Mouse (Mus musculus): ENCODE measurements at regions not wholly inside any gene's neighbourhood (a gene's known extent, or its start where the extent isn't known, plus 50 kb on each side); places are given as distances from the start of the nearest gene placed in this dataset.

- DNase-seq (ENCODE audit: low spot score): peak; percentile 77
Observed at GRCm38 (mm10) chr11:84760622-84761196, 58.6 kb downstream of the Mrm1 start.

DNA sequence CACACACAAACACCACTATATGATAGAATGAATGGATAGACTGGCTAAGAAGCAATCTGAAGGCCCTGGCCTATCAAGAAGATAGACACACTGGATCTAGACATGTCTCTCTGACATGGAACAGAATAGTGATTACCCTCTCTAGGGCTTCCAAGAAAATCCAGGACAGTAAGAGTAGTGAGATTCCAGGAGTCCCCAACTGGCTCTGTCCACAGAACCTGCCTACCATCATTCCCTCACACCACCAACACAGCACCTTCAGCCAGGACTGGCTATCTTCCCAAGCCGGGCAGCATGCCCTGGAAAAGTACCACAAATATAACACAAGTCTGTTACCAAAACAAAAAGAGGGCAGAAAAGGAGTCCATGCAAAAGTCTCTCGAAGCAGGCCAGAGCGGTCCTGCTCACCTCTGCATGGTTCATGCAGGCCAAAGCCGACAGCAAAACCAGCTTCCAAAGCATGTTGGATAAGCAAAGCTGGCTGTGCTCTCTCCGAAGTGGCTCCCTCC lies 59.8 kb downstream of the Mrm1 start:
- no peak for DNase-seq (ENCODE audit: low spot score)

GRCm38 (mm10) chr11:84752007-84752406 lies 67.3 kb downstream of the Mrm1 start:
- DNase-seq (ENCODE audit: low spot score): peak; percentile 39

DNA sequence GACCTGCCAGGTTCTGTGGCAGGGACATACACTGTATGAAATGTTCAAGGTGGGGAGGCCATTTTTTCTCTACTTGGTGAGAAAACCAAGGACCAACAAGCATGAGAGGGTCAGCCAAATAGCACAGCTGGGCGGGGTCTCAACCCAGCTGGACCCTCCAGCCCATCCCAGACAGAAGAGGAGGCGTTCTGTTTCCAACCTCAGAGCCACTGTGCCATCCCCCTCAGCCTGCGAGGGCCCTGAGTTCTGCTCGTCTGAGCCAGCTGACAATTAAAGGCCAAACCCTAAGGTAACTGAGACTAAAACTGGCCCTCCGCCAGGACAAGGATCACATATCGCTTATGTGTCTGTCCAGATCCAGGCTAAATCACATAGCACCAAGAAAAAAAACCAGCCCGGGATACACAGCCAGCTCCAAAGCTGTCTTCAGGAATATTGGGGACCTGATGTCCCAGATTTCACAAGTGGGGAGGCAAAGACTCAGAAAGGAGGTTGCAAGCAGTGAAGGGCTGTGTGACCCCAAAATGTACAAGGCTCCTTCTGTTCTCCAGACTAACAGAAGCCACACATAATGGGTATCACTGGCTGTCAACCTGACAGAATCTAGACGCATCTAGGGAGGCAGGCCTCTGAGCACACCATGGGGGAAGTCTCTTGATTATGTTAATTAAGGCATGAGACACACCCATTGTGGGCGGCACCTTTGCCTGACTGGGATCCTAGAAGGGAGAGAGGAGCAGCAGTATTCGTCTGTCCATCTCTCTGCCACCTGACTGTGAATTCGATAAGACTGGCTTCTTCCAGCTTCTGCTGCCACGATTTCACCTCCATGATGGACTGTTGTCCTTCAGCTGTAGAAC lies 69.6 kb downstream of the Mrm1 start:
- DNase-seq (ENCODE audit: low spot score): peak; percentile 49

- DNase-seq (ENCODE audit: low spot score): peak; percentile 34
Observed at GRCm38 (mm10) chr11:84738769-84739589, 80.3 kb downstream of the Mrm1 start.

DNA sequence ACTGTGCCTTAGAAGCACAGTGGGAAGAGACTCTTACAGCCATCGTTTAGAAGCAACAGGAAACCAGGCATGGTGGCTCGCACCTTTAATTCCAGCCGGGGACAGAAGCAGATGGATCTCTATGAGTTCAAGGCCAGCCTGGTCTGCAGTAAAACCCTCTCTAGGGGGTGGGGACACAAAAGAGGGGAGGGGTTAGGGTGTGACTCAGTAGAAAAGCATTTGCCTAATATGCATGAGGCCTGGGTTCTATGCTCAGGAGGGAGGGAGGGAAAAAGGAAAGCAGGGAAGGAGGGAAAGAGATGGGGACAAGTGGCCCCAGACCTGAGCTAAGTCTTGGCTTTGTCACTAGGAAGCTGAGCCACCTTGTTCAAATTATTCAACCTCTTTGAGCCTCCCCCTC lies 81.2 kb downstream of the Mrm1 start:
- no peak for DNase-seq (ENCODE audit: low spot score)

DNA sequence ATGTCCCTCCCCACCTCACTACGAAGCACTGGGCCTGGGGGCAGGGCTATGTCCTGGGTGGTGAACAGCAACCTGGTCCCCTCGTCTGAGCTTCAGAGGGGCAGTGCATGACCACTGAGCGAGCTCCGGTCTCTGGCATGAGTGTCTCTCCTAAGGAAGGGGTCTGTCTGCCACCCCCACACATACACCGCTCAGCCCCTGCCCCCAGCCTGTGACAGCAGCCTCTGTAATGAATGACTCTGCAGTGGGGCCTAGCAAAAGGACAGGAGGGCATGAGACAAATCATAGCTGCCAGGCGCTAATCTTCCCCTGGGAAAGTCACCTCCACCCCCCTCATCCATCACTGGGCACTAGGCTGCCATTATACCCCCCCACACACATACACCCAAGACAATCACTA lies 87.4 kb downstream of the Mrm1 start:
- DNase-seq (ENCODE audit: low spot score): no peak

- peak; percentile 60 for DNase-seq (ENCODE audit: low spot score)
Observed at GRCm38 (mm10) chr11:84730218-84730617, 89.1 kb downstream of the Mrm1 start.

DNA sequence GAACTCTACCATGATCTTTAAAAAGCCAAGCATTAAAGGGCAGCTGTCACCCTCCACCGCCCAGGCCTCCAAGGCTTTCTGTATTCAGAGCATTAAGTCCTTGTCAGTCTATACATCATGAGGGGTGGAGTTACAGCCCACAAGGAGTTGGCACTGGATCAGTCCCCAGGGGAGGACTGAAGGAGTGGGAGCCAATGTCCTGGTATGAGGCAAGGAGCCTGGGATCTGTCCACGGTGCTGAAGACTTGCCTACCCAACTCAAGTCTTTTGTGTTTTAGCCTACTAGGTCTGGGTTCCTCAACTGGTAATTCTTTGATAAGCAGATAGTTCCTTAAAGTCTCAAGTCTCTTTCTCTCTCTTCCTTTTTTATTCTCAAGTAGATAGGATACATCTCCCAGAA lies 90.1 kb downstream of the Mrm1 start:
- peak; percentile 86 for DNase-seq (ENCODE audit: low spot score)

- no peak for DNase-seq (ENCODE audit: low spot score)
Observed at GRCm38 (mm10) chr11:84725936-84726613, 93.2 kb downstream of the Mrm1 start.

- DNase-seq (ENCODE audit: low spot score): peak; percentile 41
Observed at GRCm38 (mm10) chr11:84725177-84725792, 94.0 kb downstream of the Mrm1 start.

DNA sequence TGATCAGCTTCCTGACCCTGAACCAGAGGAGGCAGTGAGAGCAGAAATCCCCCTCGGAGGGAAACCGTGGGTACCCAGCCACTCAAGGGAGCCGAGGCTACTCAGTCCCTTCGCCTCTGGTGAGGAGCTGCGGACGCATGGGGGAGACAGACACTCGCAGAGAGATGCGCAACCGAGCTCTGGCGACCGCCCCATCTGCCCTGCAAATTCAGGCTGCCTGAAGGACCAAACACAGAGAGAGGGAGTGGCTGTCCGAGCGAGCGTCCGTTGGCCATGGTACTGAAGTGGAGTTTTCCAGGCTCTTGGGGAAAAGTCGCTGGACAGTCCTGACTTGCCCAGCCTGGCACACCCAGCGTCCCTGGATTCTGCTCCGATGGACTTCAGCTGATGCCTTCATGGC lies 95.2 kb downstream of the Mrm1 start:
- DNase-seq (ENCODE audit: low spot score): peak; percentile 79

DNA sequence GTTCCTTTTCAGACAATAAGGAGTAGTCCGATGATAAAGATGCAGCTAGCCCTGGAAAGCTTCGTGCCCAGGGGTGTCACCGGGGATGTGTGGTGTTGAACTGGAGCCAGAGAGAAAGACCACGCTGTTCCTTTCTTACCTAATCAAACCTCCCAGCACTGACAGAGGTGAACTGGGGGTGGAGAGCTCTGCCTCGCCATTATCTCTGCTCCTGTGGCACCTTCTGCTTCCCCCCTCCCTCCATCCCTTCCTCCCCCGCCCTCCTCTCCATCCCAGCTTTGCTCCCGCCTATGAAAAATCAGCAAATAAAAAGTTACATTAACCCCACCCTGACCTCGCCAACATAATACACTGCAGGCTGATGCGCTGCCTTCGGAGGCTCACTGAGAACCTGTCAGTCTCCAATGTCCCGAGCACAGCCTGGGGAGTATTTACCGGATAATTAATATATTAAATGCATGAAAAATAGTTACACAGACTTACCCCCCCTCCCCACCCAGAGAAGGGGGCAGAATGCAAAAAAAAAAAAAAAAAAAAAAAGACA lies 96.6 kb downstream of the Mrm1 start:
- DNase-seq (ENCODE audit: low spot score): no peak

DNA sequence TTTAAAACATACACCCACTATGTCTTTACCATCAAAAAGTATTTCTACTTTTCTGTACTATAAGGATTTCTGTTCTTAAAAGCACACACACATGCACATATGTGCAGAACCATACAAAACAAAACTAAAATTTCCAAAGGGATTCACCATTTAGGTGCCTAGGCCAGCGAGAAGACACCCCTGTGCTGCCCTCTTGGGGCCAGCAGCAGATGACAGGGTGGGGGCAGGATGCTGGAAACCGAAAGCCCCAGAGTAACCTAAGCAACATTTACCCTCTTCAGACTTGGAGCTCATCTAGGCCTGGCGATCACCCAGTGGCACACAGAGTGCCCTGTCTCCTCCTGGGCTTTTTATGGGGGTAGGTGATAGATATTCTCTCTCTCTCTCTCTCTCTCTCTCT lies 97.3 kb downstream of the Mrm1 start:
- DNase-seq (ENCODE audit: low spot score): no peak

GRCm38 (mm10) chr11:84721150-84721549 lies 98.2 kb downstream of the Mrm1 start:
- no peak for DNase-seq (ENCODE audit: low spot score)

GRCm38 (mm10) chr11:84719781-84720180 lies 99.5 kb downstream of the Mrm1 start:
- no peak for DNase-seq (ENCODE audit: low spot score)

- DNase-seq (ENCODE audit: low spot score): no peak
Observed at GRCm38 (mm10) chr11:84712731-84713130, 106.6 kb downstream of the Mrm1 start.

GRCm38 (mm10) chr11:84711886-84712285 lies 107.4 kb downstream of the Mrm1 start:
- DNase-seq (ENCODE audit: low spot score): no peak

DNA sequence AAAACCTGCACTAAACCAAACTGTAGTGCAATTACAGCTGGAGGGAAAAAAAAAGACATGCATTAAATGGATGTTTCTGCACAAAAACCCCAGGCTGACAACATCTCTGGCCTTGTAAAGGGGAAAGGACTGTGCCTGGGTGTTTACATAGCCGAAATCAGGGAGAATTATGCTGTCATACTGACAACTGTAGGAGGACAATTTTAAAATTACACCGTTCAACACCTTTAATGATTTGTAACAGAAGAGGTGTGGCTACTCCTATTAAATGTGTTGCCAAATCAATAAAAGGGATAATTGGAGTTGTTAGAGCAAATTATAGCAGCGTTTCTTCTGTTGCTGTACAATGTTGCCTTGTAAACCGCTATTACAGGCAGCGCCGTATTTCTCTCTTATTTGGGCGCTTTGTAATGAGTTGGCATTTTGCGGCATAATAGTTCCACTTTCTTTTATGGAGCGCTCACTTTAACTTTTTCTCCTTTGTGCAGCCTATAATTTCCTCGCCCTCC lies 111.0 kb downstream of the Mrm1 start:
- no peak for DNase-seq (ENCODE audit: low spot score)

GRCm38 (mm10) chr11:84707772-84708171 lies 111.5 kb downstream of the Mrm1 start:
- DNase-seq (ENCODE audit: low spot score): no peak

GRCm38 (mm10) chr11:84706692-84707091 lies 112.6 kb downstream of the Mrm1 start:
- no peak for DNase-seq (ENCODE audit: low spot score)
